Comparison of ENCODE assay signal across 18 mouse cellular contexts in genomic region chr13:36529467-36530039, GRCm38 (mm10).
DNase-seq lines count a peak whose midpoint lies in the region; ATAC-seq lines count a peak whose summit lies in the region.
"Had no signal": no experiment of that assay in that cellular context is flagged by ENCODE, and none has a peak within 500 bp of the region (broad histone marks: within the 10 kb centered on the region; RNA-seq: fewer than 3 reads in every experiment).

No protein-coding gene starts in this region.

- 59% methylated on average over 5 of the region's 5 CpGs for WGBS in lung, embryonic 15.5 days
- 42% methylated on average over 5 of the region's 5 CpGs for WGBS in embryonic facial prominence, embryonic 14.5 days
- WGBS in kidney, embryonic 16.5 days: 56% methylated on average over 5 of the region's 5 CpGs
- 87% methylated on average over 5 of the region's 5 CpGs for WGBS in hindbrain, embryonic 10.5 days

- H3K4me2 ChIP-seq in lung, embryonic 15.5 days: no peak overlapping the region
- no peak overlapping the region for H3K4me2 ChIP-seq in embryonic facial prominence, embryonic 14.5 days (ENCODE audit: low read depth, low read length)
- H3K4me2 ChIP-seq in kidney, embryonic 16.5 days (replicated peaks; ENCODE audit: low read depth, low read length): no peak overlapping the region
- H3K4me2 ChIP-seq: embryonic facial prominence, embryonic 12.5 days; limb, embryonic 15.5 days had no signal

- H3K9ac ChIP-seq in lung, embryonic 15.5 days: no peak overlapping the region
- H3K9ac ChIP-seq in embryonic facial prominence, embryonic 14.5 days (ENCODE audit: low read depth, low read length): no peak overlapping the region
- H3K9ac ChIP-seq in kidney, embryonic 16.5 days (replicated peaks; ENCODE audit: low read length): no peak overlapping the region
- H3K9ac ChIP-seq: embryonic facial prominence, embryonic 12.5 days; limb, embryonic 15.5 days had no signal

- no peaks in the 10 kb centered on the region for H3K36me3 ChIP-seq in lung, embryonic 15.5 days
- H3K36me3 ChIP-seq in embryonic facial prominence, embryonic 14.5 days (ENCODE audit: control insufficient read depth, insufficient read depth, low read length): no peaks in the 10 kb centered on the region
- H3K36me3 ChIP-seq in kidney, embryonic 16.5 days (ENCODE audit: insufficient read depth, low read length): no peaks in the 10 kb centered on the region
- H3K36me3 ChIP-seq in hindbrain, embryonic 10.5 days: no peaks in the 10 kb centered on the region
- H3K36me3 ChIP-seq: embryonic facial prominence, embryonic 12.5 days; limb, embryonic 15.5 days had no signal

- no peaks in the 10 kb centered on the region for H3K9me3 ChIP-seq in lung, embryonic 15.5 days
- H3K9me3 ChIP-seq in embryonic facial prominence, embryonic 14.5 days (ENCODE audit: control insufficient read depth, low read length): no peaks in the 10 kb centered on the region
- no peaks in the 10 kb centered on the region for H3K9me3 ChIP-seq in kidney, embryonic 16.5 days (ENCODE audit: low read length)
- H3K9me3 ChIP-seq in hindbrain, embryonic 10.5 days: no peaks in the 10 kb centered on the region
- H3K9me3 ChIP-seq: embryonic facial prominence, embryonic 12.5 days; limb, embryonic 15.5 days had no signal

- no peak overlapping the region for H3K4me3 ChIP-seq in lung, embryonic 15.5 days
- no peak overlapping the region for H3K4me3 ChIP-seq in embryonic facial prominence, embryonic 14.5 days (ENCODE audit: low read depth, low read length)
- H3K4me3 ChIP-seq in kidney, embryonic 16.5 days (ENCODE audit: low read length): no peak overlapping the region
- no peak overlapping the region for H3K4me3 ChIP-seq in hindbrain, embryonic 10.5 days
- H3K4me3 ChIP-seq: embryonic facial prominence, embryonic 12.5 days; left cerebral cortex, adult 2 months; limb, embryonic 15.5 days; megakaryocyte, embryonic 14.5 days had no signal

- no peaks in the 10 kb centered on the region for H3K27me3 ChIP-seq in lung, embryonic 15.5 days
- no peaks in the 10 kb centered on the region for H3K27me3 ChIP-seq in embryonic facial prominence, embryonic 14.5 days (replicated peaks; ENCODE audit: control insufficient read depth, insufficient read depth, low read length)
- H3K27me3 ChIP-seq in kidney, embryonic 16.5 days (ENCODE audit: insufficient read depth, low read length): no peaks in the 10 kb centered on the region
- H3K27me3 ChIP-seq in hindbrain, embryonic 10.5 days (ENCODE audit: insufficient read depth, poor library complexity, severe bottlenecking): no peaks in the 10 kb centered on the region
- H3K27me3 ChIP-seq: CH12.LX; embryonic facial prominence, embryonic 12.5 days; limb, embryonic 15.5 days had no signal

- no peak for DNase-seq in lung, postnatal 4 days
- no peak for DNase-seq in embryonic facial prominence, embryonic 14.5 days (ENCODE audit: low spot score)
- peak; percentile 57 for DNase-seq in yolk sac, embryonic 10.5 days (ENCODE audit: low spot score)
- no peak for DNase-seq in hindbrain, embryonic 10.5 days (ENCODE audit: low spot score)
- DNase-seq in adrenal gland, adult 18-20 months (ENCODE audit: low spot score in 2 of 2): no peak
- DNase-seq: cerebellum, postnatal 25 days; lung, adult 18-20 months; right cerebral cortex, postnatal 14 days; thymus, adult 2 months had no signal

- H3K4me1 ChIP-seq in lung, embryonic 15.5 days: peaks cover 24% of the 10 kb centered on the region
- H3K4me1 ChIP-seq in embryonic facial prominence, embryonic 14.5 days (ENCODE audit: control insufficient read depth, insufficient read depth, low read length): no peaks in the 10 kb centered on the region
- H3K4me1 ChIP-seq in kidney, embryonic 16.5 days (ENCODE audit: insufficient read depth, low read length): peaks cover 5% of the 10 kb centered on the region; the same call in 1 of the 2 replicates
- H3K4me1 ChIP-seq in hindbrain, embryonic 10.5 days (replicated peaks): peaks cover 8% of the 10 kb centered on the region; the same call in 1 of the 2 replicates
- H3K4me1 ChIP-seq: megakaryocyte, embryonic 14.5 days had no signal

- H3K27ac ChIP-seq in lung, embryonic 15.5 days: peak overlapping the region; percentile 22; the same call in 1 of the 2 replicates
- peak overlapping the region; percentile 10; the same call in 1 of the 2 replicates for H3K27ac ChIP-seq in embryonic facial prominence, embryonic 14.5 days (replicated peaks; ENCODE audit: low read depth, low read length)
- H3K27ac ChIP-seq in kidney, embryonic 16.5 days (ENCODE audit: low read length): no peak overlapping the region; the same call in 1 of the 2 replicates
- no peak overlapping the region for H3K27ac ChIP-seq in hindbrain, embryonic 10.5 days
- H3K27ac ChIP-seq: embryonic facial prominence, embryonic 12.5 days had no signal

- ATAC-seq in lung, embryonic 15.5 days (ENCODE audit: borderline replicate concordance, extremely low read depth, low FRiP score, low TSS enrichment): no peak
- ATAC-seq in embryonic facial prominence, embryonic 14.5 days (ENCODE audit: low read depth): peak; percentile 33; the same call in 1 of the 2 replicates
- ATAC-seq in kidney, embryonic 16.5 days (ENCODE audit: low FRiP score, low TSS enrichment): peak; percentile 46; the same call in 1 of the 2 replicates
- ATAC-seq: activated CD4-positive, CD25-positive, alpha-beta regulatory T cell, adult 4 months; midbrain, embryonic 16.5 days had no signal

Comparison
In these comparisons a context has a peak if more than half of its experiments do, and no peak if none do; other contexts are left out.
1. H3K27ac ChIP-seq: peak in lung, embryonic 15.5 days (single experiment) and embryonic facial prominence, embryonic 14.5 days (single experiment); none in kidney, embryonic 16.5 days (single experiment) and hindbrain, embryonic 10.5 days (single experiment).